Mouse (Mus musculus): ENCODE results near the gene Ppfia2.

Ppfia2 gene

DNA sequence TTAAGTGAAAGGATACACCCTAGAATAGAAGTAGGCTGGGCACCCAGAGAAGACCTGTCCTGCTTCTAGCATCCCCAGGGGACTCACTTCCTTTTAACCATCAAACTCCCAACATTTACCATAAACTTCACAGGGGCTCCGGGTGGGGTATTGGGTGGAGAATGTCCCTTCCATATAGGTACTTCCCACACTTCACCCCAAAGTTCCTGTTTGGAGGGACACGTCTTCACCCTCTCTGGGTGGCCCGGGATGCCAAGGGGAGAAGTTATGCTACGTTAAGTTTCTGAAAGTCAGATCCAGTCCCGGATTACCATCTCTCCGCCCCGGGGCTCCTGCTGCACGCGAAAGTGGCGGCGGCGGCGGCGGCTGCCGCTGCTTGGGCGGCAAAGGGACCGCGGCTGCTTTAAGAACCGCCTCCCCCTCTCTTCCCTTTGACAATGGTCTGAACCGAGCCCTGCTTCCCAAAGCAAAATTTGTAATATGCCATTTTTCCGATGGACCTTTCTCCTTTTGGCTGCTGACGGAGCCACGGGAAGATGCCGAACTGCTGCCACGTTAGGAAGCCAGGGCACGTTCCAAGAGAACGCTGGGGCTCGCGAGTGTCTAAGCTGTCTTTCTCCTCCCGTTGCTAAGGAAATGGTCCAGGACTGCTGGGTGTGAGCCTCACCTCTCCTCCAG, at the start of gene Ppfia2:
TSS of gene Ppfia2 (plus strand) at position 485 of the 678 bp plus-strand sequence.
- in situ Hi-C loops (cut with MboI; ENCODE audit: low sequenced_read_pairs): no loop called here

DNA sequence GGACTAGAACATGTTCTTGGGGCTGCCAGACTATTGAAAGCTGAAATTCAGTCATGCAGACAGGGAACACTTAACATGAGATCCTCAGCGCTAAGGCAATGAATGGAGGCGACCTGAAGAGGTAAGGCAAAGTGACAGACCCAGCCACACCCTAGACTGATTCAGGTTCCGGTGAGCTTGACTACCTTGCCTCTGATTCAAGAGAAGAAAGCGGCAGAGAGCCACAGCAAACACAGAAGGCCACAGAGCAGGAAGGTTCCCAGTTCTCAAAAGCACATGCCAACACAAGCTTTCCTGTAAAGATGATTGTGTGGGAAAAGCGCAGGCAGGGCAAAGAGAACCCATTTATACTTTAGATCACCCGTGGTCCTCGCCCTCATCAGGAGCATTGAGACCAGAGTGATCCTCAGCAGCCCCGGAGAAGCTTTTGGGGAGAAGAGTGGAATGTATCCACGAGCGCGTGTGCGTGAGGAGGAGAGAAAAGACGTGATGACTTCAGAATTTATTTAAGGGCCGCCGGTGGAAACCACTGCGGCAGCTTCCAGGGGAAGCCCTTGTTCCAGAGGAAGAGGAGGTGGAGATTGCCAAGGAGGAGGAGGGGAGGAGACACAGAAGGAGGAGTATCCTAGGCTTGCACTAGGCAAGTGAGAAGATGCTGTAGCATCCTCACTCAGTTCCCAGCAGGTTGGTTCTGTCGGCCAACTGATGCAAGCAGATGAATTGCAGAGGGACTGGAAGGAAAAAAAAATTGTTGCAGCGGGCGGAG, 1.0 kb upstream of the Ppfia2 start:
- in situ Hi-C loops (cut with MboI; ENCODE audit: low sequenced_read_pairs): no loop called here

- in situ Hi-C loops (cut with MboI; ENCODE audit: low sequenced_read_pairs): no loop called here
Observed at GRCm38 (mm10) chr10:106470533-106471205, 530 bp downstream of the Ppfia2 start.

DNA sequence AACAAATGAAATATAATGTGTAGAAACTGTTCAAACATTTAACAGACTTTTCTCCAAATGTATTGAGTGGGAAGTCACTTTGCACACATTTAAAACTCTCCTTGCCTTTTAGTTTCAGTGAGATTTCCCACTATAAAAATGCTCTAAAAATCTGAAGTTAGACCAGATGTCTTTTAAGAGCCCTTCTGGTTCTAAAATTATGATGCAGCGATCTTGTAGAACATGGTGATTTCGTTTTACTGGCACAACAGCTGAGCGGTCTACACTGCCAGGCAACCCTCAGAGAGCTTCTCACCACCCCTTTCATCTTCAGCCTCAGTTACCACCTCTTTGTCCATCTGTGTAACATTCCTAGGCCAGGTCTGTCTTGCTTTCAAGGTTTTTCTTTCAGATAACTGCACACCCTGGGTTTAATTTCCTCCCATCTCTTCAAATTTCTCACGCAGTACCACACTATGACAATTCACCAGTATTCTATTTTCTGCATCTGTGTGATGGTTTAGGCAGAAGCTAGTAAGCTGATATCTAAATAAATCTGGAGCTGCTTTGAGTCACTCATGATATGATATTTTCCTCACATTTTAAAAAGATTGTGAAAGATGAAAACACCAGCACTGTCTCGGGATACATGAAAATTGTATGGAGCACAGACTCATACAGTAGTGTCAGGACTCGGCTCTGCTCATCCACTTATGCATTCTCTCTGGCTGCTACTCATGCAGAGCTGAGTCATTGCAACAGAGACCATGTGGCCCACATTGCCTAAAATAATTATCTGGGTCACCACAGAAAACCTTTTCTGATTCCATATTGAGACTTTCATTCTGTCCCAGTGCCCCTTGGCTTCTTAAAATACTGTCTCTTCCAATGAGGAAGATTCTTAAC, 39.4 kb downstream of the Ppfia2 start:
- in situ Hi-C loops (cut with MboI; ENCODE audit: low sequenced_read_pairs): no loop called here

DNA sequence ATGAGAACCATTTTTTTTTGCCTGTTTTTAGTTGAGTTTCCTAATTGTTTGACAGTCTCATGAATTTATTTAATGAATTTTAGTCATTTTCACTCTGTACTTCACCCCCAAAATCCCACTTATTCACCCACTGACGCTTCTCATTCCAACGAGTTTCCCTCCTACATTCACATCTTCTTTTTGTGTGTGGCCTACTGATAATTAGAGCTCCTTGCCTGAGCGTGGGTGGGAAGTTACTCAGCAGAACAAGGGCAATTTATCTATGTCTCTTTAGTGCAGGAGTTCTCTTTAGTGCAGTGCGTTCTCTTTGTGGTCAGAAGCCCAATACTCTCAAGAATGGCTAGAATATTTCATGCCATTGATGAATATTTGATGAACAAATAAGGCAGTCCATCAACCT, 95.9 kb downstream of the Ppfia2 start:
- in situ Hi-C loops (cut with MboI; ENCODE audit: low sequenced_read_pairs): no loop called here

GRCm38 (mm10) chr10:106585026-106585425, 114.9 kb downstream of the Ppfia2 start:
- in situ Hi-C loops (cut with MboI; ENCODE audit: low sequenced_read_pairs): loop anchor here (10.0 kb wide), 1 partner anchor 720 kb away; no protein-coding TSS in a partner anchor

DNA sequence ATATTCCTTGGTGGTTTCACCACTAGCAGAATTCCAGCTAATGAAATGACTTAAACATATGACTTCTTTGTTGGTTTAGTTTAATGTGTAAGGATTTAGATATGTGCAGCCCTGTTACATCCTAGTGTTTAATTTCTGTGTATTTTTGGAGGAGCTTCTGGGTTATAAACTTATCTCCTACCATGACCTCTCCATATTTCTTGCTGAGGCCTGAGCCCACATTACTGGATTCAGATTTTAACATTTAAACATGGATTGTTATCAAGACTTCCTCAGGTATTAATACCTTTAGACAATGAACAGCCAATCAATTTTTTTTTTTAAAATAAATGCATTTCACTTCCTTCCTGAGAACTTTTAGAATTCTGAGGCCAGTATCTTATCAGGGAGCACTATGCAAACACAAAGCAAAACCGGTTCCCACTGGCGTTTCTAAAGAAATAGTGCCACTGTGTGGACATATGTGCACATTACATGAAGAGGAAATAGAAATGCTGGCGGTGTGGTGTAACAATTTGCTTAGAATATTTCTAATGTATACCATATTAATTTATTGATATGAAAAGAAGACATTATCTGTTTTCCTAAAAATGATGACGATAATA, 115.4 kb downstream of the Ppfia2 start:
- in situ Hi-C loops (cut with MboI; ENCODE audit: low sequenced_read_pairs): loop anchor here (10.0 kb wide), 1 partner anchor 721 kb away; no protein-coding TSS in a partner anchor

DNA sequence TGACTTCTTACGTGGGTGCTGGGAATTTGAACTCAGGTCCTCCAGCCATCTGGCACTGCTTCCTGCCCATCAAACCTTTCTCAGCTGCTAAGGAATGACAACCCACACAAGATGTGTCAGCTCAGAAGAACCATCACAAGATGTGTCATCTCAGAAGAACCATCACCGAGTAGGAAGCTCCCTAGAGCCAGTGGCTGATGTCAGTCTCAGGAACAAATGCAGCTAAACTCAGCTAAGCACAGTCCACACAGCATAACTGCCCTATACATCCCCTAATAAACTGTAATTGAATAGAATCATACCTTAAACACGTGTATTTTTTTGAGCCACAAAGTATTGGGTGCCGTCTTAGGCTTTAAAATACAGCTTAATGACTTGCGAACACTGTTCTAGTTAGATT, 117.7 kb downstream of the Ppfia2 start:
- in situ Hi-C loops (cut with MboI; ENCODE audit: low sequenced_read_pairs): loop anchor here (10.0 kb wide), 1 partner anchor 723 kb away; no protein-coding TSS in a partner anchor

DNA sequence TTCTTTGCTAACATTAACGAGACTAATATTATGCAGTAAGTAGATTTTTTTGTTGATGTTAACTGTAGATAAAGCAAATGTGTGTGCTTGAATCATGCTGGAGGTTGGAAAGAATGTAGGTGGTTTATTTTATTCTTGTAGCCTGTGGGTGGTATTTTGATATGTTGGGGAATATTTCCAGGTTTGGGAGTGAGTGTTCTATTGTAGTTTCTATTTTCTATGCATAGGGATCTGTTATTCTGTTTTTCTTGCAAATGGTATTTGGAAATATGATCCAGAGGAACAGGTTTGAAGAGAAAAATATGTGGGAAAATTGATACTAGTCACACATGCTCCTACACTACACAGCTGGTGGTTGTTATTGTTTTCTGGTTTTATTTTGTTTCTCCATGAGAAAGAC, 120.8 kb downstream of the Ppfia2 start:
- in situ Hi-C loops (cut with MboI; ENCODE audit: low sequenced_read_pairs): no loop called here

GRCm38 (mm10) chr10:106596976-106597375, 126.8 kb downstream of the Ppfia2 start:
- in situ Hi-C loops (cut with MboI; ENCODE audit: low sequenced_read_pairs): no loop called here

GRCm38 (mm10) chr10:106603319-106603898, 133.3 kb downstream of the Ppfia2 start:
- in situ Hi-C loops (cut with MboI; ENCODE audit: low sequenced_read_pairs): loop anchor here (25.0 kb wide), 1 partner anchor 259 kb away; no protein-coding TSS in a partner anchor

DNA sequence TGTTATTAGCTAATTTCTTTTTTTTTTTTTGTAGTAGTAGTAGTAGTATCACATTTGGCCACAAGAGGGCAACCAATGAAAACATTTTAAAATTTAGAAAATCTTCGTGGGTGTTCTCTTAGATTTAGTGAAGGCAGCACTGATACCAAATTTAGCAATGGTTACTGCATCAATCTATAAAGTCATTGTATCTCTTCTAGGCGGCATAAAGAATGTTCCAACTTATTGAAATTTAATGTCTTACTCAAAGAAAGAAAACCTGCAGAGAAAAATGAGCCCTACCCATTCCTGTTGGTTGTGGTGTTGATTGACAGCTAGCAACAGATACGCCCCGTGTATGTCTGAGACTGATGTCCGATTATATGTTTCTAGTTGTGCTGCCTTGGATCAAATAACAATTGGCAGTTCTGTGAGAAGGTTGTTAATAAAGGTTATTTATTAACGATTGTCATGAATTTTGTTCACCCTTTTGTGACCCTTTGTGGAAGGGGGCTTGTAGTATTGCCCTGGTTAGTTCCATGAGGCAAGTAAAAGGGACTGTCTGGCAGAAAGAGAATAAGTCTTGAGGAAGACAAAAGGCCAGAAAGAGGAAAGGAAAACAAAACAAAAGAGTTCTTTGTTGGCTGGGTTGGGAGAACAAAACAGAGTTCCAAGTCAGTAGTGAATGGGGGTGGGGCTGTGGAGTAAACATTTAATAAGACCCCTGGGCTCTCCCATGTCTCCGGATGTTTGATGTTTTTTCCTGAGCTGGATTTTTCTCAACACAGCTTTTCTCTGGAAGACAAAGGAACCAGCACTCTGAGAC, 139.2 kb downstream of the Ppfia2 start:
- in situ Hi-C loops (cut with MboI; ENCODE audit: low sequenced_read_pairs): loop anchor here (25.0 kb wide), 1 partner anchor 253 kb away; no protein-coding TSS in a partner anchor

GRCm38 (mm10) chr10:106610222-106610621, 140.1 kb downstream of the Ppfia2 start:
- in situ Hi-C loops (cut with MboI; ENCODE audit: low sequenced_read_pairs): loop anchor here (25.0 kb wide), 1 partner anchor 252 kb away; no protein-coding TSS in a partner anchor

DNA sequence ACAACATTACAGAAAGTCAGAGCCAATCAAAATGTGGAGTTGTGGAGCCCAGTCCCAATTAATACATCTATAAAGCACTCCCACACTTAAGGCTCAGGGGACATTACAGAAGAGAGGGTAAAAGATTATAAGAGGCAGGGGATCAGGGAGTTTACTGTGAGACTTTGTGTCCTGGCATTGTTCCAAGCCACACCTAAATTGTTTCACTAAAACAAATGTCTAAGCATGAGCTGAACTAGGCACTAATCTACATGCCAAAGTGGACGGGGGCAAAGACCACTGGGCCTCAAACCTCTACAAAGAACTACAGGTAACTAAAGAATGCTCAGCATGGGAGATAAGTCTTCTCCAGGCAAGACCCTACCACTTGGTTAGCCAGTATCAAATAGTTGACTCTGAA, 148.1 kb downstream of the Ppfia2 start:
- in situ Hi-C loops (cut with MboI; ENCODE audit: low sequenced_read_pairs): loop anchor here (25.0 kb wide), 1 partner anchor 244 kb away; no protein-coding TSS in a partner anchor

- in situ Hi-C loops (cut with MboI; ENCODE audit: low sequenced_read_pairs): loop anchor here (25.0 kb wide), 1 partner anchor 241 kb away; no protein-coding TSS in a partner anchor
Observed at GRCm38 (mm10) chr10:106620952-106621351, 150.8 kb downstream of the Ppfia2 start.

DNA sequence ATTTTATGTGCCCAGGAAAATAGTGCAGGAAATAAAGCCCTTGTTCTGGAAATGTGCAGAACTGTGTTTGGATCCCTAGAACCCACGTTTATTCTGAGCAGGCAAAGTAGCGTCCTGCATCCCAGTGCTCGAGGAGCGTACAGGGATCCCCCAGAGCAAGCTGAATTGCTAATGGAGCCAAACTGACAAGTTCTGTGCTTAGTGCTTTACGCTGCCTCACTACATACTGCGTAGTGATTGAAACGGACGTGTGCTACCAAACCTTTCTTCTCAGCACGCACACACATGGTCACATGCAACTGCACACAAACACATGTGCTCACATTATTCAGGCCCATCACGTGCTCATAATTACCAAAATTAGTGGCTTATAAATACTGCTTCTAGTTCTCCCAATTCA, 153.2 kb downstream of the Ppfia2 start:
- in situ Hi-C loops (cut with MboI; ENCODE audit: low sequenced_read_pairs): loop anchor here (25.0 kb wide), 1 partner anchor 239 kb away; no protein-coding TSS in a partner anchor

- in situ Hi-C loops (cut with MboI; ENCODE audit: low sequenced_read_pairs): no loop called here
Observed at GRCm38 (mm10) chr10:106632171-106632935, 162.2 kb downstream of the Ppfia2 start.

DNA sequence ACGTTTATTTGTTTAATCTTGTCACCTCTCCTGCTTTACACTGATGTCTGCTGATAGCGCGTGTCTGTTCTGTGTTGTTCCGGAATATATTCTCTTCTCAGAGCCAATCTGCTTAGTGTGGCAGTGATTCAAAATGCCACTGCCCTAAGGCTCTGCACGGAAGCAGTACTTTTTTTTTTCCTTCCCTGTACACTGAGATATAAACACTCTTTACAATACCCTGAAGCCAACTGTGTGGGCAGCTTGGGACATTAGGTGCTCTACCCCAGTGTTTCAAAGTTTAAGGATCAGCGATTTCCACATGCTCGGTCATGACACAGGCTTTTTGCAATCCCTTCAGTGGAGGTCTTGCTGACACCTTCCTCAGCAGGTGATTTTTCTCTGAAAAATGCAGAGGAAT, 163.8 kb downstream of the Ppfia2 start:
- in situ Hi-C loops (cut with MboI; ENCODE audit: low sequenced_read_pairs): no loop called here

All from CH12F3 (cell line).